Mouse (Mus musculus) lung, postnatal 0 days (tissue): ENCODE measurements around the gene Chd6.

Experiments used
- CTCF ChIP-seq: IDR thresholded peaks from 2 replicates; pipeline ENCODE4 v1.5.1; 2016; ENCODE audit warnings: antibody characterized with exemption, mild to moderate bottlenecking
- EP300 ChIP-seq: IDR thresholded peaks from 2 replicates; pipeline ENCODE4 v1.6.1; 2016; ENCODE audit warnings: antibody characterized with exemption, mild to moderate bottlenecking, control low read depth

DNA sequence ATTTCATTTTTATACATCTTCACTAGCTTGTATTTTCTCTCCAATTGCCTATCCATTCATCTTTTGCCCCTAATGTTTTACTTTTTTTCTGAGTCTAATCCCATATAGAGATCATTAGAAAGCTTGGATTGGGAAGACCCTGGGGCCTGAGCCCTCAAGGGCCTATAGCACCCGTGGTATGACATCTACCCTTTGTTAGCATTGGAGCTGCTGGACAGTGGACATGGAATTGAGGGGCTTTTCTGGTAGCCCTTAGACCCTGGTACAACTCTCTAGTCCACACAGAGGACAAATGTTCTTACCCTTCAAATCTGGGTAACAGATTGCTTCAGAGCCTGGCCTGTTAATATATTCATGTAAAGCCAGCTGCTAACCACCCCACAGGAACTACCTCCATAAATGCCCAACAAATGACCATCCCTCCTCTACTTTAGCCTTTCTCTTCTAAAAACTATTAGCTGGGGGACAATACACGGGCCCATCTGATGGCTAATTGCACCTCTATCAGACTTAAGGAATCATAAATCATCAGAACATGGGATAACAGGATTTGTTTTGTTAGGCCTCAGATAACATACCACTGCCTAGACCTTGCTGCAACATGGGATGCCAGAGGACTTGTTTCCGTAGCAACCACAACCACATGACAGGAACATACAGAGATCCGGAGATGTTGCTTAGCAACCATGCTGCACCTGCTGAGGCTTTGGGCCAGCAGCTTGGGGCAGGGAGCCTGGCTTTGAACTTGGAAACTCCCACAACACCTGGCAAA lies 39.0 kb upstream of the Chd6 start:
- TF ChIP-seq EP300: no peak
- no peak for TF ChIP-seq CTCF
